Mouse (Mus musculus): ENCODE results near the gene Rsg1. TPM values are rescaled to one million over a fixed set of nuclear protein-coding genes. Genes with fewer than 3 reads are reported as not detected.
A peak's percentile ranks its signal among the peaks of the same experiment; 100 is the strongest.

The Rsg1 gene
- polyA plus RNA-seq, 1 experiment from 2014 or later, result 6.7 TPM

DNA sequence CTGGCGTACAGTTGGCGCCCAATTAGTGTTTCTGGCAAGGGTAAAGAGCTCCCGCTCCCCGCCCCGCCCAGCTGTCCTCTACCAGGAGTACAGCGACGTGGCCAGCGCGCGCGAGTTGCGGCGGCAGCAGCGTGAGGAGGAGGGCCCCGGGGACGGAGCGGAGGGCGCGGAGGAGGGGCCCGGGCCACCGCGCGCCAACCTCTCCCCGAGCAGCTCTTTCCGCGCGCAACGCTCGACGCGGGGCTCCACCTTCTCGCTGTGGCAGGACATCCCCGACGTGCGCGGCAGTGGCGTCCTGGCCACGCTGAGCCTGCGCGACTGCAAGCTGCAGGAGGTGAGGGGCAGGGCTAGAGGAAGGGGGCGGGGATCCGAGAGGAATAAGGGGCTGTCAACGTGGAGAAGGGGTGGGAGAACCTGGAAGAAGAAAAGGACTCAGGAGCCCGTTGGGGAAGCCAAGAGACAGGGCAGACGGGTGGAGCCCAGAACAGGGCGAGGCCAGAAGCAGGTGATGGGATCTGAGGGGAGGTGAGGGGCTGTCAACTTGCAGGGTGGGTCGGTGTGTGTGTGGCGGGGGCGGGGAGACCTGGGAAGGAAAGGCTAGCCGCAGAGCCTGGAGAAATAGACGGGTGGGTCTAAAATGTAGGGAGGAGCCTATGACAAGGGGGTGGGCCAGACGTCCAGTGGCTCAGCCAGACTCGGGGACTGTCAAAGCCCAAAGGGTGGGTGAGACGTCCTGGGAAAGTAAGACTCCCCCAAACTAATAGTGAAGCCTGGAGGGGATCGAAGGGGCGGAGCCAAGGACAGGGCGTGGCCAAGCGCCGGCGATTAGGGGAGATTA lies 34.2 kb downstream of the Rsg1 start:
- Histone ChIP-seq H3K27ac (no peak overlapping the region), H3K4me1 (replicated peaks) (peaks cover 49% of the 10 kb centered on the region), H3K36me3 (0 out of 2 replicates have a peak, but pooled peaks cover 3% of the 10 kb centered on the region), H3K4me3 (replicated peaks) (peak overlapping the region; percentile 51), H3K4me2 (peak overlapping the region; percentile 70), H3K9me3 (no peaks in the 10 kb centered on the region), H3K27me3 (peaks cover 91% of the 10 kb centered on the region), H3K9ac (replicated peaks) (peak overlapping the region; percentile 46)
- ATAC-seq (ENCODE audit: insufficient number of reproducible peaks, insufficient read depth, low FRiP score, low TSS enrichment, low read depth), result peak; percentile 37; the same call in 1 of the 2 replicates
- WGBS, result 1% methylated on average over 60 of the region's 60 CpGs

DNA sequence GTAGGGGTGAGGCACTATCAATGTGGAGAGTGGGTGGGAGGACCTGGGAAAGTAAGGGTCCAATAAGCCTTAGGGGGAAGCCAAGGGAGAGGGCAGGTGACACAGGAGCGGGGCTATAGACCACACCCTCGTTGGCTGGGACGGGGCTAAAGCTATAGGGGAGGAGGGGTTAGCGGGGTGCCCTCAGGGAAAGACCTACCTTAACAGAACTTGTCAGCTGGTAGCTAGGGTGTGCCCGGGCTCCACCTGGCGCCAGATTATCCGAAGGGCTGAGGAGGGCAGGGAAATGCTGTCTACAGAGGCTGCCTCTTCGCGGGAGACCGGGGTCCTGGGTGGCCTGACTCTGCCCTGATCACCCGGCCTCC lies 34.8 kb downstream of the Rsg1 start:
- peak overlapping the region; percentile 70 for H3K4me2 ChIP-seq
- H3K36me3 ChIP-seq, result 0 out of 2 replicates have a peak, but pooled peaks cover 3% of the 10 kb centered on the region
- H3K4me1 ChIP-seq (replicated peaks), result peaks cover 46% of the 10 kb centered on the region
- no peaks in the 10 kb centered on the region for H3K9me3 ChIP-seq
- H3K4me3 ChIP-seq (replicated peaks), result peak overlapping the region; percentile 51
- H3K27me3 ChIP-seq, result peaks cover 85% of the 10 kb centered on the region
- 5% methylated on average over 11 of the region's 11 CpGs for WGBS
- ATAC-seq (ENCODE audit: insufficient number of reproducible peaks, insufficient read depth, low FRiP score, low TSS enrichment, low read depth), result no peak
- no peak overlapping the region for H3K9ac ChIP-seq (replicated peaks)
- no peak overlapping the region for H3K27ac ChIP-seq

DNA sequence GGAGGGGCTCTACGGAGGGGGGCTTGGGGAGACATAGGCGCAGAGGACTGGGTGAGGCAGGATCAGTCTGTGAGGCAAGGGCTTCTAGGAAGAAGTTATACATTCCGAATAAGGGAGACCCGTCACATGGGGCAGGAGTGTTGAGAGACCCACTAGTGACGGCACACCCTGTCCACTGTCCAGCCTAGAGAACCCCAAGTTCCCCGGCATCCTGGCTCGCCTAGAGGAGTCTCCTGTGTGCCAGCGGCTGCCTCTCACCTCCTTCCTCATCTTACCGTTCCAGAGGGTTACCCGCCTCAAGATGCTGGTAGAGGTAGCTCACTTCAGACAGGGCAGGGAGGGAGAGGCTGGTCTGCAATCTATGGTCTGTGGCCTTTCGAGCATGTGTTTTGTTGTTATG lies 35.6 kb downstream of the Rsg1 start:
- 77% methylated on average over 11 of the region's 11 CpGs for WGBS
- ATAC-seq (ENCODE audit: insufficient number of reproducible peaks, insufficient read depth, low FRiP score, low TSS enrichment, low read depth), result no peak
- Histone ChIP-seq H3K4me3 (replicated peaks) (no peak overlapping the region), H3K9me3 (no peaks in the 10 kb centered on the region), H3K9ac (replicated peaks) (no peak overlapping the region), H3K4me2 (no peak overlapping the region), H3K4me1 (replicated peaks) (peaks cover 44% of the 10 kb centered on the region), H3K36me3 (peaks cover 3% of the 10 kb centered on the region; the same call in 1 of the 2 replicates), H3K27me3 (peaks cover 77% of the 10 kb centered on the region), H3K27ac (no peak overlapping the region)

DNA sequence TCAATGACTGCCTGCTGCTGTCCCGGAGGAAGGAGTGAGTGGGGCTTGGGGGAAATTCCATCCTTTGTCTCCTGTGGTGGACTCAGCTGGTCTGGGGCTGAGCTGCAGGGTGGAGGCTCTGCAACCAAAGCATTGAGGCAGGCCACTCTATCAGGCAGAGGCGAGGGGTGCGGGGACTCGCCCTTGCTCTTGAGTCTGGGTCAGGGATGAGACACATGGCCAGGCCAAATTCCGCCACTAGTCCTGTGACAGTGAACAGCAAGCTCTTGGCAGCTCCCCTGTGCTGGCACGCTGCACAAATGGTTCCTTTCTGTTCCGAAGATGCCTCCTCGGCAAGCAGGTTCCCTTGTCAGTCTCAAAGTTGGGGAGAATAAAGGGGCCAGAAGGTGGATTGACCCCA lies 37.3 kb downstream of the Rsg1 start:
- H3K9me3 ChIP-seq, result no peaks in the 10 kb centered on the region
- H3K9ac ChIP-seq (replicated peaks), result no peak overlapping the region
- H3K4me2 ChIP-seq, result no peak overlapping the region
- 76% methylated on average over 8 of the region's 8 CpGs for WGBS
- H3K4me1 ChIP-seq (replicated peaks), result peaks cover 31% of the 10 kb centered on the region
- H3K4me3 ChIP-seq (replicated peaks), result no peak overlapping the region
- H3K27me3 ChIP-seq, result peaks cover 60% of the 10 kb centered on the region
- H3K36me3 ChIP-seq, result peaks cover 3% of the 10 kb centered on the region; the same call in 1 of the 2 replicates
- H3K27ac ChIP-seq, result no peak overlapping the region
- ATAC-seq (ENCODE audit: insufficient number of reproducible peaks, insufficient read depth, low FRiP score, low TSS enrichment, low read depth), result no peak

DNA sequence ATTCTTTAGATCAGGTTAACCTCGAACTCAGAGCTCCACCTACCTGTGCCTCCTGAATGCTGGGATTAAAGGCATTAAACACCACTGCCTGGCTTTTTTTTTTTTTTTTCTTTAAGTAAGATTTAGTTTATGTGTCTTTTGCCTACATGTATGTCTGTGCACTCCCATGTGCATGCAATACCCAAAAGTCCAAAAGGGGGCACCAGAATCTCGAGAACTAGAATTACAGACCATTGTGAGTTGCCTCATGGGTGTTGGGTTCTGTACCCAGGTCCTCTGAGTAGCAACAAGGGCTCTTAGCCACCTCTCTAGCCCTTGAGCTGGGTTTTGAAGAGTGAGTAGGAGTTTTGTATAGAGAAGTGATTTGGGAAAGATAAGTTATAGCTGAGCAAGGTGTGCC lies 38.9 kb downstream of the Rsg1 start:
- Histone ChIP-seq H3K4me2 (no peak overlapping the region), H3K27ac (no peak overlapping the region), H3K9me3 (0 out of 2 replicates have a peak, but pooled peaks cover 5% of the 10 kb centered on the region), H3K4me1 (replicated peaks) (peaks cover 15% of the 10 kb centered on the region), H3K4me3 (replicated peaks) (no peak overlapping the region), H3K27me3 (peaks cover 44% of the 10 kb centered on the region), H3K36me3 (peaks cover 3% of the 10 kb centered on the region; the same call in 1 of the 2 replicates), H3K9ac (replicated peaks) (no peak overlapping the region)
- 75% methylated on average over 2 of the region's 2 CpGs for WGBS
- ATAC-seq (ENCODE audit: insufficient number of reproducible peaks, insufficient read depth, low FRiP score, low TSS enrichment, low read depth), result no peak

DNA sequence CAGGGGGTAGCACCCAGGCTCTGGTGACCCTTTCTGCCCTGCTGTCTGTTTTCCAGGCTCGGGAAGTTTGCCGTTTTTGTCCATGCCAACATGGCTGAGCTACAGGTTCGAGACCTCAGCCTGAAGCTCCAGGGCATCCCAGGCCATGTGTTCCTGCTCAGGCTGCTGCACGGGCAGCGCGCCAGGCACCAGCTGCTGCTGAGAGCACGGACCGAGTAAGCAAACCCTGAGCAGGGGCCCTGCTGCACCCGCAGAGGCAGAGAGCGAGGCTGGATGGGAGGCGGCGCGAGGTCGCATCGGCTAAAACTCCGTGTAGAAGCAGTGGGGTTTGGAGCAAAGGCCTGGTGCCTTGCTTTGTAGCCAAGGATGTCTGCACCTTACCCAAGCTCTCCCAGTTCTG lies 40.5 kb downstream of the Rsg1 start:
- Histone ChIP-seq H3K9ac (replicated peaks) (no peak overlapping the region), H3K4me1 (replicated peaks) (0 out of 2 replicates have a peak, but pooled peaks cover 5% of the 10 kb centered on the region)
- ATAC-seq (ENCODE audit: insufficient number of reproducible peaks, insufficient read depth, low FRiP score, low TSS enrichment, low read depth), result no peak

DNA sequence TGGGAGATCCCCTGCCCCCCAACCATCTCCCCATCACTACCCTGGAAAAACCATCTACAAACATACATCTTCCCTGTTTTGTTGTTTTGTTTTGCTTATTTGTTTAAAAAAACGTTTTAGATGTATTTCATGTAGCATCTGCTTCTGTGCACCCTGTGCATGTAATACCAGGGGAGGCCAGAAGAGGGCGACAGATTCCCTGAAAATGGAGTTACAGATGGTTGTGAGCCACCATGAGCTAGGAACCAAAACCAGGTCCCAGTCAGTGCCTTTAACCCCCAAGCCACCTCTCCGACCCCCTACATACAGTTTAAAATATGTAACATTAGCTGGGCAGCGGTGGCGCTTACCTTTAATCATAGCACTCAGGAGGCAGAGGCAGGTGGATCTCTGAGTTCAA lies 43.7 kb downstream of the Rsg1 start:
- WGBS, result 68% methylated on average over 5 of the region's 5 CpGs
- no peaks in the 10 kb centered on the region; the same call in 1 of the 2 replicates for H3K36me3 ChIP-seq
- no peak overlapping the region for H3K27ac ChIP-seq
- H3K4me2 ChIP-seq, result no peak overlapping the region
- no peak overlapping the region for H3K9ac ChIP-seq (replicated peaks)
- H3K27me3 ChIP-seq, result peaks cover 2% of the 10 kb centered on the region; the same call in 1 of the 2 replicates
- H3K4me1 ChIP-seq (replicated peaks), result 0 out of 2 replicates have a peak, but pooled peaks cover 5% of the 10 kb centered on the region
- peaks cover 11% of the 10 kb centered on the region; the same call in 1 of the 2 replicates for H3K9me3 ChIP-seq
- no peak overlapping the region for H3K4me3 ChIP-seq (replicated peaks)
- ATAC-seq (ENCODE audit: insufficient number of reproducible peaks, insufficient read depth, low FRiP score, low TSS enrichment, low read depth), result no peak

More for the DNA sequence above, 40.5 kb downstream of the Rsg1 start:
- 0 out of 2 replicates have a peak, but pooled peaks cover 6% of the 10 kb centered on the region for H3K9me3 ChIP-seq
- no peak overlapping the region for H3K4me3 ChIP-seq (replicated peaks)
- no peak overlapping the region for H3K4me2 ChIP-seq
- peaks cover 28% of the 10 kb centered on the region for H3K27me3 ChIP-seq
- 78% methylated on average over 16 of the region's 16 CpGs for WGBS
- no peaks in the 10 kb centered on the region; the same call in 1 of the 2 replicates for H3K36me3 ChIP-seq
- H3K27ac ChIP-seq, result no peak overlapping the region

DNA sequence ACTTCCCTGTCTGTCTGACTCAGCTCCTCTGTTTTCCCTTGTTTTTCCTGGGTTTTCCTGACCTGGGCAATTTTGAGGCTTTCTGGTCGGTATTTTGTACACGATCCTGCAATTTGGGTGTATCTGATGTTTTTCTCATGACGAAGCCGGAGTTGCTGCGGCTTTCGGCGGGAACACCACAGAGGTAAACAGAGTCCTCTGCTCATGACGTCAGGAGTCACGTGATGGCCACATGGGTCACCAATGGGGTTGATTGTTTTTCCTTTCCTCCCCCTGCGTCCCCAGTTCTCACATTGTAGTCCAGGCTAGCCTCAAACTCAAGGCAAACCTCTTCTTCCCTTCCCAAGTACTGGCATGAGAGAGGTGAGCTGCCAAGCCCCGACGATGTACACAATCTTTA lies 45.7 kb downstream of the Rsg1 start:
- Histone ChIP-seq H3K4me2 (no peak overlapping the region), H3K4me3 (replicated peaks) (no peak overlapping the region), H3K4me1 (replicated peaks) (0 out of 2 replicates have a peak, but pooled peaks cover 3% of the 10 kb centered on the region), H3K9me3 (peaks cover 11% of the 10 kb centered on the region; the same call in 1 of the 2 replicates), H3K27ac (no peak overlapping the region), H3K36me3 (no peaks in the 10 kb centered on the region; the same call in 1 of the 2 replicates), H3K9ac (replicated peaks) (no peak overlapping the region), H3K27me3 (no peaks in the 10 kb centered on the region; the same call in 1 of the 2 replicates)
- 81% methylated on average over 12 of the region's 12 CpGs for WGBS
- no peak for ATAC-seq (ENCODE audit: insufficient number of reproducible peaks, insufficient read depth, low FRiP score, low TSS enrichment, low read depth)

DNA sequence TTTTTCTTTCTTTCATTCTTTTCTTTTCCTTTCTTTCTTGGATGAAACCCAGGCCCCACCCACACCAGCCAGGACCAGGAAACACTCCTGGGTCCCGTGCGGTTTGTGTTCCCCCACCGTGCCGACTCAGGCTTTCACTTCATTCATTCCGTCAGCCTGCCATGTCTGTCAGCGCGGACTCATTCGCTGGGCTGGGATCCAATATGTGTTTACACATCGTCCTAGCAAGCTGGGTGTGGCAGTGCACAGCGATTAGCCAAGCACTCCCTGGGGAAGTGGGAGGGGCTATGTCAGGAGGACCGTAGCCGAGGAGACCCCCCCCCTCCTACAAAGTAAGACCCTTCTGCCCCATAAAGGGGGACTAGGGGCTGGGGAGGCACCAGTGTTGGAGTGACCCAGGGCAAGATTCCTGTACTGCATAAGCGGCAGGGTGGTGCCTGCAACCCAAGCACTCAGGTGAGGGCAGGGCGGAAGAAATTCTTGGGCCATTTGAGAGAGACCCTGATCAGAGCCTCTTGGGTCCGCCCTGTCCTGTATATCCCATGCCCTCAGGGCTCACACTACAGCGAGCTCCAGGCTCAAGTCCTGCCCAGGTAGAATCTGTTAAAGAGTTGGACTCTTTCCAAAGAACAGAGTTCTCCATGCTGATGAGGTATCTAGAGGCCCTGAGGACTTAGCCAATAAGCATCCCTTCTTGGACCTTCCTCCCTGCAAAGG lies 46.4 kb downstream of the Rsg1 start:
- ATAC-seq (ENCODE audit: insufficient number of reproducible peaks, insufficient read depth, low FRiP score, low TSS enrichment, low read depth), result peak; percentile 16; the same call in 1 of the 2 replicates
- no peak overlapping the region for H3K4me3 ChIP-seq (replicated peaks)
- no peak overlapping the region for H3K27ac ChIP-seq
- no peak overlapping the region for H3K4me2 ChIP-seq
- no peaks in the 10 kb centered on the region; the same call in 1 of the 2 replicates for H3K27me3 ChIP-seq
- 71% methylated on average over 16 of the region's 16 CpGs for WGBS
- peaks cover 11% of the 10 kb centered on the region; the same call in 1 of the 2 replicates for H3K9me3 ChIP-seq
- H3K4me1 ChIP-seq (replicated peaks), result no peaks in the 10 kb centered on the region
- no peaks in the 10 kb centered on the region for H3K36me3 ChIP-seq
- no peak overlapping the region for H3K9ac ChIP-seq (replicated peaks)

DNA sequence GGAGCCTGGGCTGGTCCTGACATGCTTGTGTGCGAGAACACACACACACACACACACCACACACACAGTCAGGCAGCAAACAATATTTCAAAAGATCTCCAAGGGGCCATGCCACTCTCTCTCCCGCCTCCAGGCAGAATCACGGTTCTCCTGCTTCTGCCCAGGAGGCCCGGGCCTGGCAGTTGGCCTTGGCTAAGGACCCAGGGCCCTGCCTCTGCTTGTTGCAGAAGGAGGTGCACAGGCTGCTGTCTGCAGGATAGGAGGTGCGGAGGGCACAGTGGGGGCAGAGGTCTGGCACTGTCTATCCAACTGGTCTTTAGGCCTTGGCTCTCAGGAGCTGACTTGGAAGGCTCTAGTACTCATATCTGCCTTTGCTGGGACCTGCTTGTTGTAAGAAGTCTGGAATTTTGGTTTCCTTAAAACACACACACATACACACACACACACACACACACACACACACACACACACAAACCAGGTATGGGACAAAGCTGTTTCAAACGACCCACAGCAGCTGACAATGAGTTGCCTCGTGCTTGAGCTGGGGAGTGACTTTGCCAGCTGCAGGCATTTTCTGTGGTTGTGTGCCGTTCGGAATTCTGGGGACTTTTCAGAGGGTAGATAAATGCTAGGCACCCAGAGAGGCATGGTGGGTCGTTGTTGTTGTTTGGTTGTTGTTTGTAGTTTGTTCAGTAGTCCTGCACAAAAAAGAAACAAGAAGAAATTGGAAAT lies 49.3 kb downstream of the Rsg1 start:
- 75% methylated on average over 10 of the region's 10 CpGs for WGBS
- Histone ChIP-seq H3K4me1 (replicated peaks) (no peaks in the 10 kb centered on the region), H3K4me2 (no peak overlapping the region), H3K27me3 (no peaks in the 10 kb centered on the region; the same call in 1 of the 2 replicates), H3K4me3 (replicated peaks) (no peak overlapping the region), H3K9me3 (peaks cover 8% of the 10 kb centered on the region), H3K27ac (no peak overlapping the region), H3K9ac (replicated peaks) (no peak overlapping the region), H3K36me3 (no peaks in the 10 kb centered on the region)
- ATAC-seq (ENCODE audit: insufficient number of reproducible peaks, insufficient read depth, low FRiP score, low TSS enrichment, low read depth), result no peak
